Mouse (Mus musculus) layer of hippocampus, adult 2 months (tissue): ENCODE data around the gene Lgals2. TPM values are rescaled to one million over a fixed set of nuclear protein-coding genes. Genes with fewer than 3 reads are reported as not detected.

ENCODE experiments used
- DNase-seq, 2 experiments: peaks; one replicate each; pipeline ENCODE4 v3.0.0; 2022; ENCODE audit warnings: low spot score in 2 of 2
- H3K27ac ChIP-seq: fragments of 200-600 bp; 2 replicates; pipeline ENCODE4 v1.8.1; 2022
- H3K4me3 ChIP-seq: fragments of 200-600 bp; 2 replicates; pipeline ENCODE4 v1.8.1; 2022; ENCODE audit warnings: mild to moderate bottlenecking
- CTCF ChIP-seq: fragments of 200-600 bp; conservative IDR thresholded peaks from 2 replicates; pipeline ENCODE4 v1.8.1; 2022; ENCODE audit warnings: antibody characterized with exemption, mild to moderate bottlenecking, moderate library complexity
- long read RNA-seq, 2 experiments: library from polyadenylated mRNA; stranded (forward); transcript quantifications; one replicate each; pipeline ENCODE4 v2.0.0; 2021; ENCODE audit warnings: borderline mapping rate in 2 of 2
- total RNA-seq, 2 experiments: library from RNA; stranded (reverse); gene quantifications; 2 replicates each; pipeline ENCODE4 v1.2.3; 2021

The Lgals2 gene
- total RNA-seq = not detected
- long read RNA-seq, experiment 1 = 0 reads
- long read RNA-seq, experiment 2 = 0 reads

DNA sequence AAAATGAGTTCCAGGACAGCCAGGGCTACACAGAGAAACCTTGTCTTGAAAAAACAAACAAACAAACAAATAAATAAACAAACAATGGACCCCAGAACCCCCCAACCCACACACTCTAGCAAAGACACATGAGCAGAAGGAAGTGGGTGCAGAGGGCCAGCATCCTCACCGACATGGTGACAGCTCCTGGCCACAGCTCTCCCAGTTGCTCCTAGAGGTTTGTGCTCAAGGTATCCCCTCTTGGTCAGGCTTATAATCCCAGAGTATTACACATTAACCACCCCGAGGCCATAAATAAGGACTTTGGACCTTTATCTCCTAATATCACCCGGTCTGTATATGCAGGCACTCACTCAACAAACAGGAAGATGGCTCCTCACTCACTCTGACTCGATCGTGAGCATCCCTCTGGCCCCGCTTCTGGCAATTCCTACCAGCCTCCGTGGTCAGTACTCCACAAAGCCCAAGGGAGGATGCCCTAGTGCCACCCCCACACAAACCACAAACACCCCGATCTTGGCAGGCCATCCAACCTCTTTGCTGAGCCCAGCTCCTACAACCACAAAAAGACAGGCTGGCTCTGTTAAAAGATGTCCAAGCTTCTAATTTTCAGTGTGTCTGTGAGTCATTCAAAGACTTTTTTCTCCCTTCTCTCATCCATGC, at the start of gene Lgals2:
Gene Lgals2 (minus strand): TSS at position 227 of the 663 bp plus-strand sequence.
- no peak for DNase-seq
- Histone ChIP-seq H3K4me3 (no peak within 1 kb of the TSS), H3K27ac (0 out of 2 replicates have a peak within 1 kb of the TSS, but pooled peaks have one; percentile 20)
- TF ChIP-seq CTCF = no peak

GRCm38 (mm10) chr15:78903243-78903642, 47.9 kb upstream of the Lgals2 start:
- TF ChIP-seq CTCF = peak; percentile 98
- no peak overlapping the region for H3K27ac ChIP-seq
- peak; percentile 83 to 92 for DNase-seq
- no peak overlapping the region; the same call in 1 of the 2 replicates for H3K4me3 ChIP-seq

DNA sequence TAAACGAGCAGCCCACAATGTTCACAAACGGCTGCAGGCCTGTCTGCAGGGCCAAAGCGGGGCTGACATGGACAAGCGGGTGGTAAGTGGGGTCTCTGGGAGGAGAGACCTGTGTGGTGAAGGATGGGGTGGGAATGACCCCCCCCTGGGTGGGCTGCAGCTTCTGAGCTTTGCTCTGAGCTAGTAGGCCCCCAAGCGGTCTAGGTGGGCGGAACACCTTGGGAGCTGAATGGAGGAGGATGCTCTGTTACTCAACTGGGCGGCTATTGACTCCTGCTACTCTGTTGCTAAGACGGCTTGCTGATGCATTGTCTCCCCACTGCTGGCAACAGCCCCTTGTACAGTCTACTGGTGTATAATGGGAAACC, 46.1 kb upstream of the Lgals2 start:
- peak overlapping the region; percentile 87; the same call in 1 of the 2 replicates for H3K4me3 ChIP-seq
- no peak; the same call in 1 of the 2 replicates for TF ChIP-seq CTCF
- no peak for DNase-seq
- H3K27ac ChIP-seq = no peak overlapping the region

GRCm38 (mm10) chr15:78900585-78901421, 45.5 kb upstream of the Lgals2 start:
- H3K27ac ChIP-seq = peak overlapping the region; percentile 93
- no peak for TF ChIP-seq CTCF
- DNase-seq = no peak
- H3K4me3 ChIP-seq = peak overlapping the region; percentile 87

GRCm38 (mm10) chr15:78899740-78900584, 44.6 kb upstream of the Lgals2 start, which contains the start of gene Sh3bp1:
Gene Sh3bp1 (plus strand): TSS chr15:78899768.
- TF ChIP-seq CTCF = no peak
- Histone ChIP-seq H3K27ac (peak within 1 kb of the TSS; percentile 93), H3K4me3 (peak within 1 kb of the TSS; percentile 87)
- peak in 1 of 2 experiments; percentile 57 for DNase-seq

DNA sequence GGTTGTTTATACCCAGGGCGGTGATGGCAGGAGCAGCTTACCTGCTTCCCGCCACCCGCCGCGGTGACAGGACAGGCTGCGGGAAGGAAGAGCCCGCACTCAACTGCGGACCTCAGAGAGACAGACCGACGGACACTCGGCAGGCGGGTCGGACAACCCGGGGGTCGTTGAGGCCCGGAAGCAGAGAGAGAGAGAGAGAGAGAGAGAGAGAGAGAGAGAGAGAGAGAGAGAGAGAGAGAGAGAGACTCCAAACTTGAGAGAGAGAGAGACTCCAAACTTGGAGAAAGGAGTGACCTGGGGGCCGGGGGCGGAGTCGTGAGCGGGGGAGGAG, 44.0 kb upstream of the Lgals2 start, which contains the start of gene Gm49510:
Gene Gm49510 (plus strand): TSS at position 259 of the 331 bp plus-strand sequence.
- H3K27ac ChIP-seq = peak within 1 kb of the TSS; percentile 93
- DNase-seq = no peak
- peak within 1 kb of the TSS; percentile 87 for H3K4me3 ChIP-seq
- no peak for TF ChIP-seq CTCF

GRCm38 (mm10) chr15:78898507-78899001, 43.2 kb upstream of the Lgals2 start:
- no peak overlapping the region for H3K4me3 ChIP-seq
- no peak for DNase-seq
- H3K27ac ChIP-seq = peak overlapping the region; percentile 64; the same call in 1 of the 2 replicates
- TF ChIP-seq CTCF = no peak

GRCm38 (mm10) chr15:78897488-78897887, 42.2 kb upstream of the Lgals2 start:
- H3K4me3 ChIP-seq = no peak overlapping the region
- DNase-seq = no peak
- no peak for TF ChIP-seq CTCF
- no peak overlapping the region for H3K27ac ChIP-seq

DNA sequence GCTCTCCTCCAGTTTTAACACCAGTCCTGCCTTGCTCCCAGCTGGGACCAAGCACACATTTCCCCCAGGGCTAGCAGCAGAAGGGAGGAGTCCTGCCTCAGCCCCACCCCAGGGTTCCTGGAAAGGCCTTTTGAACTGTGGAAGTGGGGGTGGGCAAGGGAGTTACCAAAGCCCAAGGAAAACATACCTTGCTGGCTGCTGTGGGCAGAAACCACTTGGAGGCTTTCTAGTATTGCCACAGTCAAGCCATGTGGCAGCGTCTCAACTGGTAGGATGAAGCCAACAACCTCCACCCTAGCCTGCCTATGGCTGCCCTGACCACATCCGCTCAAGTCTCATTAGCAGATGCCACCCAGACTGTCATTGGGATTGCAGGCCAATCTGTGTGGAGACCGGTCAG, 40.8 kb upstream of the Lgals2 start:
- Histone ChIP-seq H3K27ac (no peak overlapping the region), H3K4me3 (no peak overlapping the region)
- TF ChIP-seq CTCF = no peak
- DNase-seq = no peak

- TF ChIP-seq CTCF = no peak
- no peak for DNase-seq
- Histone ChIP-seq H3K4me3 (no peak overlapping the region), H3K27ac (no peak overlapping the region)
Measured at GRCm38 (mm10) chr15:78895741-78896140, 40.4 kb upstream of the Lgals2 start.

DNA sequence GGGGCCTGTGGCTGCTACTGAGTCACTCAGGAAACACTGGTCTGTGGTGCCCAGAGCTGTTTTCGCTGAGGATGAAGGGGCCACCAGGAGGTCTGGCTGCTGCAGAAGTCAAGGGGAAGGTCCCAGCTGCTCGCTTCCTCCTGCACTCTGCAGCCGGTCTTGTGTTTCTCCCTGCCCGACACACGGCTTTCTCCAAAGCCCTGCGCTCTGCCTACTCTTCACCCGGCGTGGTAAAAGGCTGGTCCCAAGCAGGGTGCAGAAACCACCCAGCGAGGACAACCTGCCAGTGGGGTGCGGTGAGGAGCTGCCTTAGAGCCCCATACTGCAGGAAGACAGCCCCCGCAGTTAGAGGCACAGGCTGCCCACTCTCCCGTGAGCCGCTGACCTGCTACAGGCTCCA, 39.4 kb upstream of the Lgals2 start:
- H3K4me3 ChIP-seq = no peak overlapping the region
- no peak for TF ChIP-seq CTCF
- no peak overlapping the region for H3K27ac ChIP-seq
- no peak for DNase-seq

GRCm38 (mm10) chr15:78892440-78892839, 37.1 kb upstream of the Lgals2 start:
- no peak for TF ChIP-seq CTCF
- no peak for DNase-seq
- no peak overlapping the region for H3K4me3 ChIP-seq
- H3K27ac ChIP-seq = no peak overlapping the region
